Mouse (Mus musculus): Measurements from ENCODE around the gene Alkbh7. TPM values are rescaled to one million over a fixed set of nuclear protein-coding genes. Genes with fewer than 3 reads are reported as not detected.

Alkbh7 gene
- polyA plus RNA-seq, 1 experiment, result 8.6 TPM

- H3K4me3 ChIP-seq (ENCODE audit: insufficient read depth, low read length), result no peak overlapping the region
- no peak for TF ChIP-seq POLR2A (IDR thresholded peaks at IDR 0.05; ENCODE audit: low read depth, low read length)
- no peak for TF ChIP-seq CTCF (IDR thresholded peaks at IDR 0.05; ENCODE audit: borderline replicate concordance, insufficient read depth, low read length)
- no peak overlapping the region for H3K27ac ChIP-seq (ENCODE audit: insufficient read depth, low read length)
- H3K4me1 ChIP-seq (ENCODE audit: control insufficient read depth, insufficient read depth, low read length), result no peaks in the 10 kb centered on the region
Observed at GRCm38 (mm10) chr17:56969321-56969720, 27.8 kb upstream of the Alkbh7 start.

GRCm38 (mm10) chr17:56970081-56970480, 27.1 kb upstream of the Alkbh7 start:
- H3K27ac ChIP-seq (ENCODE audit: insufficient read depth, low read length), result no peak overlapping the region
- no peaks in the 10 kb centered on the region for H3K4me1 ChIP-seq (ENCODE audit: control insufficient read depth, insufficient read depth, low read length)
- TF ChIP-seq CTCF (IDR thresholded peaks at IDR 0.05; ENCODE audit: borderline replicate concordance, insufficient read depth, low read length), result no peak
- no peak for TF ChIP-seq POLR2A (IDR thresholded peaks at IDR 0.05; ENCODE audit: low read depth, low read length)
- H3K4me3 ChIP-seq (ENCODE audit: insufficient read depth, low read length), result no peak overlapping the region

- TF ChIP-seq POLR2A (IDR thresholded peaks at IDR 0.05; ENCODE audit: low read depth, low read length) (no peak), CTCF (IDR thresholded peaks at IDR 0.05; ENCODE audit: borderline replicate concordance, insufficient read depth, low read length) (no peak)
- Histone ChIP-seq H3K4me1 (ENCODE audit: control insufficient read depth, insufficient read depth, low read length) (no peaks in the 10 kb centered on the region), H3K27ac (ENCODE audit: insufficient read depth, low read length) (no peak overlapping the region), H3K4me3 (ENCODE audit: insufficient read depth, low read length) (no peak overlapping the region)
Observed at GRCm38 (mm10) chr17:56973956-56974707, 23.0 kb upstream of the Alkbh7 start.

GRCm38 (mm10) chr17:56974708-56975240, 22.4 kb upstream of the Alkbh7 start:
- H3K27ac ChIP-seq (ENCODE audit: insufficient read depth, low read length), result no peak overlapping the region
- TF ChIP-seq POLR2A (IDR thresholded peaks at IDR 0.05; ENCODE audit: low read depth, low read length) (no peak), CTCF (IDR thresholded peaks at IDR 0.05; ENCODE audit: borderline replicate concordance, insufficient read depth, low read length) (no peak)
- H3K4me1 ChIP-seq (ENCODE audit: control insufficient read depth, insufficient read depth, low read length), result no peaks in the 10 kb centered on the region
- no peak overlapping the region for H3K4me3 ChIP-seq (ENCODE audit: insufficient read depth, low read length)

- Histone ChIP-seq H3K27ac (ENCODE audit: insufficient read depth, low read length) (no peak overlapping the region), H3K4me3 (ENCODE audit: insufficient read depth, low read length) (no peak overlapping the region), H3K4me1 (ENCODE audit: control insufficient read depth, insufficient read depth, low read length) (no peaks in the 10 kb centered on the region)
- TF ChIP-seq CTCF (IDR thresholded peaks at IDR 0.05; ENCODE audit: borderline replicate concordance, insufficient read depth, low read length) (no peak), POLR2A (IDR thresholded peaks at IDR 0.05; ENCODE audit: low read depth, low read length) (no peak)
Observed at GRCm38 (mm10) chr17:56975391-56975790, 21.7 kb upstream of the Alkbh7 start.

- Histone ChIP-seq H3K4me1 (ENCODE audit: control insufficient read depth, insufficient read depth, low read length) (no peaks in the 10 kb centered on the region), H3K27ac (ENCODE audit: insufficient read depth, low read length) (no peak overlapping the region), H3K4me3 (ENCODE audit: insufficient read depth, low read length) (no peak overlapping the region)
- TF ChIP-seq POLR2A (IDR thresholded peaks at IDR 0.05; ENCODE audit: low read depth, low read length) (no peak), CTCF (IDR thresholded peaks at IDR 0.05; ENCODE audit: borderline replicate concordance, insufficient read depth, low read length) (no peak)
Observed at GRCm38 (mm10) chr17:56976531-56977390, 20.4 kb upstream of the Alkbh7 start.

- TF ChIP-seq POLR2A (IDR thresholded peaks at IDR 0.05; ENCODE audit: low read depth, low read length), result no peak
- H3K4me3 ChIP-seq (ENCODE audit: insufficient read depth, low read length), result no peak overlapping the region
- H3K27ac ChIP-seq (ENCODE audit: insufficient read depth, low read length), result no peak overlapping the region
- no peaks in the 10 kb centered on the region for H3K4me1 ChIP-seq (ENCODE audit: control insufficient read depth, insufficient read depth, low read length)
Observed at GRCm38 (mm10) chr17:56979524-56979923, 17.6 kb upstream of the Alkbh7 start.

- no peaks in the 10 kb centered on the region for H3K4me1 ChIP-seq (ENCODE audit: control insufficient read depth, insufficient read depth, low read length)
- no peak overlapping the region for H3K27ac ChIP-seq (ENCODE audit: insufficient read depth, low read length)
- no peak overlapping the region for H3K4me3 ChIP-seq (ENCODE audit: insufficient read depth, low read length)
- TF ChIP-seq CTCF (IDR thresholded peaks at IDR 0.05; ENCODE audit: borderline replicate concordance, insufficient read depth, low read length) (no peak), POLR2A (IDR thresholded peaks at IDR 0.05; ENCODE audit: low read depth, low read length) (no peak)
Observed at GRCm38 (mm10) chr17:56981049-56981448, 16.1 kb upstream of the Alkbh7 start.

- Histone ChIP-seq H3K27ac (ENCODE audit: insufficient read depth, low read length) (no peak within 1 kb of the TSS), H3K4me1 (ENCODE audit: control insufficient read depth, insufficient read depth, low read length) (no peaks in the 10 kb centered on the region), H3K4me3 (ENCODE audit: insufficient read depth, low read length) (no peak within 1 kb of the TSS)
- TF ChIP-seq POLR2A (IDR thresholded peaks at IDR 0.05; ENCODE audit: low read depth, low read length), result no peak
- TF ChIP-seq CTCF (IDR thresholded peaks at IDR 0.05; ENCODE audit: borderline replicate concordance, insufficient read depth, low read length), result no peak
Observed at GRCm38 (mm10) chr17:56982013-56982412, 15.1 kb upstream of the Alkbh7 start, which contains the start of gene Acer1. TSS of gene Acer1 (minus strand) at chr17:56982126.

- no peak overlapping the region for H3K27ac ChIP-seq (ENCODE audit: insufficient read depth, low read length)
- no peaks in the 10 kb centered on the region for H3K4me1 ChIP-seq (ENCODE audit: control insufficient read depth, insufficient read depth, low read length)
- no peak for TF ChIP-seq CTCF (IDR thresholded peaks at IDR 0.05; ENCODE audit: borderline replicate concordance, insufficient read depth, low read length)
- TF ChIP-seq POLR2A (IDR thresholded peaks at IDR 0.05; ENCODE audit: low read depth, low read length), result no peak
- H3K4me3 ChIP-seq (ENCODE audit: insufficient read depth, low read length), result no peak overlapping the region
Observed at GRCm38 (mm10) chr17:56984886-56985285, 12.3 kb upstream of the Alkbh7 start.

Data from embryonic fibroblast, embryonic 13.5 days (primary cell).